Mouse (Mus musculus): Measurements from ENCODE around the gene Tdgf1.

The Tdgf1 gene

GRCm38 (mm10) chr9:110945926-110946325, at the start of gene Tdgf1:
Tdgf1 (minus strand) TSS chr9:110946158.
- DNase-seq (ENCODE audit: extremely low spot score) = no peak

- peak; percentile 84 for DNase-seq (ENCODE audit: extremely low spot score)
Observed at GRCm38 (mm10) chr9:110994716-110995172, 48.8 kb upstream of the Tdgf1 start.

- no peak for DNase-seq (ENCODE audit: extremely low spot score)
Observed at GRCm38 (mm10) chr9:110993281-110993709, 47.3 kb upstream of the Tdgf1 start.

- no peak for DNase-seq (ENCODE audit: extremely low spot score)
Observed at GRCm38 (mm10) chr9:110990204-110990603, 44.2 kb upstream of the Tdgf1 start, which contains the start of gene Rtp3. Rtp3 (minus strand) TSS chr9:110990583.

GRCm38 (mm10) chr9:110989543-110989942, 43.6 kb upstream of the Tdgf1 start:
- DNase-seq (ENCODE audit: extremely low spot score) = no peak

- no peak for DNase-seq (ENCODE audit: extremely low spot score)
Observed at GRCm38 (mm10) chr9:110989141-110989540, 43.2 kb upstream of the Tdgf1 start.

GRCm38 (mm10) chr9:110988078-110988477, 42.1 kb upstream of the Tdgf1 start:
- no peak for DNase-seq (ENCODE audit: extremely low spot score)

GRCm38 (mm10) chr9:110987331-110987730, 41.4 kb upstream of the Tdgf1 start:
- DNase-seq (ENCODE audit: extremely low spot score) = no peak

GRCm38 (mm10) chr9:110985951-110986350, 40.0 kb upstream of the Tdgf1 start:
- DNase-seq (ENCODE audit: extremely low spot score) = no peak

- DNase-seq (ENCODE audit: extremely low spot score) = no peak
Observed at GRCm38 (mm10) chr9:110985541-110985940, 39.6 kb upstream of the Tdgf1 start.

- no peak for DNase-seq (ENCODE audit: extremely low spot score)
Observed at GRCm38 (mm10) chr9:110984096-110984495, 38.1 kb upstream of the Tdgf1 start.

- DNase-seq (ENCODE audit: extremely low spot score) = no peak
Observed at GRCm38 (mm10) chr9:110982351-110982750, 36.4 kb upstream of the Tdgf1 start.

- no peak for DNase-seq (ENCODE audit: extremely low spot score)
Observed at GRCm38 (mm10) chr9:110979411-110979810, 33.5 kb upstream of the Tdgf1 start.

- no peak for DNase-seq (ENCODE audit: extremely low spot score)
Observed at GRCm38 (mm10) chr9:110965910-110966231, 19.9 kb upstream of the Tdgf1 start.

- DNase-seq (ENCODE audit: extremely low spot score) = no peak
Observed at GRCm38 (mm10) chr9:110965062-110965909, 19.3 kb upstream of the Tdgf1 start.

- DNase-seq (ENCODE audit: extremely low spot score) = no peak
Observed at GRCm38 (mm10) chr9:110963566-110964115, 17.7 kb upstream of the Tdgf1 start.

- DNase-seq (ENCODE audit: extremely low spot score) = no peak
Observed at GRCm38 (mm10) chr9:110961386-110961785, 15.4 kb upstream of the Tdgf1 start.

- no peak for DNase-seq (ENCODE audit: extremely low spot score)
Observed at GRCm38 (mm10) chr9:110960230-110961149, 14.5 kb upstream of the Tdgf1 start.

- no peak for DNase-seq (ENCODE audit: extremely low spot score)
Observed at GRCm38 (mm10) chr9:110959669-110960068, 13.7 kb upstream of the Tdgf1 start.

- DNase-seq (ENCODE audit: extremely low spot score) = no peak
Observed at GRCm38 (mm10) chr9:110955962-110956361, 10.0 kb upstream of the Tdgf1 start.

GRCm38 (mm10) chr9:110954681-110955445, 8.9 kb upstream of the Tdgf1 start:
- no peak for DNase-seq (ENCODE audit: extremely low spot score)
